Mouse (Mus musculus) layer of hippocampus, postnatal 14 days (tissue): ENCODE measurements around the gene Capns1. TPM values are rescaled to one million over a fixed set of nuclear protein-coding genes. Genes with fewer than 3 reads are reported as not detected.
"Not testable (repeated sequence)": the region's sequence is repeated elsewhere in the genome, so short reads cannot be mapped to it uniquely, and the experiment has no call there.

Experiments used
- DNase-seq, 2 experiments: peaks; one replicate each; pipeline ENCODE4 v3.0.0; 2021 to 2022; ENCODE audit warnings: low spot score in 2 of 2, mixed read lengths in 1 of 2
- total RNA-seq, 2 experiments: library from RNA; stranded (reverse); gene quantifications; 2 replicates each; pipeline ENCODE4 v1.2.3; 2021

Gene Capns1
- total RNA-seq, 2 experiments from 2014 or later, result 206 to 239 TPM

- no peak for DNase-seq
Observed at GRCm38 (mm10) chr7:30204380-30204779, 5.8 kb upstream of the Capns1 start.

GRCm38 (mm10) chr7:30202895-30203690 is 4.5 kb upstream of the Capns1 start:
- no peak for DNase-seq

GRCm38 (mm10) chr7:30200661-30201060 is 2.0 kb upstream of the Capns1 start:
- DNase-seq, result not testable (repeated sequence)

GRCm38 (mm10) chr7:30200200-30200599 is 1.6 kb upstream of the Capns1 start:
- no peak for DNase-seq

GRCm38 (mm10) chr7:30199498-30200139 is 1.0 kb upstream of the Capns1 start:
- no peak for DNase-seq

GRCm38 (mm10) chr7:30197592-30198129 is 950 bp downstream of the Capns1 start:
- no peak for DNase-seq

- DNase-seq, result no peak
Observed at GRCm38 (mm10) chr7:30196171-30196570, 2.4 kb downstream of the Capns1 start.

- DNase-seq, result no peak
Observed at GRCm38 (mm10) chr7:30195461-30195860, 3.1 kb downstream of the Capns1 start.

- DNase-seq, result peak; percentile 89 to 95
Observed at GRCm38 (mm10) chr7:30194884-30195283, 3.7 kb downstream of the Capns1 start.

GRCm38 (mm10) chr7:30194101-30194831 is 4.3 kb downstream of the Capns1 start:
- DNase-seq, result peak; percentile 52 to 60

- DNase-seq, result peak; percentile 57 to 71
Observed at GRCm38 (mm10) chr7:30193581-30194100, 5.0 kb downstream of the Capns1 start.

GRCm38 (mm10) chr7:30193013-30193412 is 5.6 kb downstream of the Capns1 start:
- no peak for DNase-seq

GRCm38 (mm10) chr7:30192088-30192487 is 6.5 kb downstream of the Capns1 start:
- no peak for DNase-seq

GRCm38 (mm10) chr7:30189116-30189491 is 9.5 kb downstream of the Capns1 start:
- DNase-seq, result no peak

- DNase-seq, result no peak
Observed at GRCm38 (mm10) chr7:30188344-30189115, 10.1 kb downstream of the Capns1 start.

GRCm38 (mm10) chr7:30184641-30185348 is 13.8 kb downstream of the Capns1 start:
- DNase-seq, result no peak

GRCm38 (mm10) chr7:30183879-30184289 is 14.7 kb downstream of the Capns1 start, which contains the start of gene Cox7a1:
Gene Cox7a1, plus strand, starts transcription at chr7:30184144.
- peak; percentile 47 to 68 for DNase-seq

GRCm38 (mm10) chr7:30183189-30183588 is 15.4 kb downstream of the Capns1 start:
- not testable (repeated sequence) for DNase-seq

GRCm38 (mm10) chr7:30181929-30182328 is 16.7 kb downstream of the Capns1 start:
- not testable (repeated sequence) for DNase-seq

GRCm38 (mm10) chr7:30181308-30181707 is 17.3 kb downstream of the Capns1 start:
- DNase-seq, result peak; percentile 71 to 81
